Mouse (Mus musculus) thymus, adult 2 months (tissue): ENCODE measurements at regions not wholly inside any gene's neighbourhood (a gene's known extent, or its start where the extent isn't known, plus 50 kb on each side); places are given as distances from the start of the nearest gene placed in this dataset.

ENCODE experiments used
- CTCF ChIP-seq: fragments of 200-500 bp; IDR thresholded peaks from 2 replicates; pipeline ENCODE4 v1.5.1; 2012; ENCODE audit warnings: mild to moderate bottlenecking, control low read depth, low read length, moderate library complexity, borderline replicate concordance; ENCODE audit not compliant: control insufficient read depth, poor library complexity, insufficient read depth; ENCODE audit errors: extremely low read depth
- POLR2A ChIP-seq: fragments of 200-500 bp; IDR thresholded peaks from 2 replicates; pipeline ENCODE4 v1.6.1; 2012; ENCODE audit warnings: mild to moderate bottlenecking, low read length, control low read depth, moderate library complexity; ENCODE audit not compliant: control insufficient read depth, poor library complexity, insufficient read depth; ENCODE audit errors: extremely low read depth

- no peak for TF ChIP-seq CTCF
- no peak for TF ChIP-seq POLR2A
Observed at GRCm38 (mm10) chr12:12436379-12436778, 174.4 kb downstream of the Fam49a start.
